Mouse (Mus musculus) thymus, postnatal 36 days (tissue): ENCODE measurements around the gene Pla2g2f.

ENCODE experiments used
- DNase-seq, 2 experiments: peaks; one replicate each; pipeline ENCODE4 v3.0.0; 2022; ENCODE audit warnings: mixed read lengths in 2 of 2

Gene Pla2g2f

GRCm38 (mm10) chr4:138714186-138714585, 43.2 kb downstream of the Pla2g2f start:
- no peak for DNase-seq

- no peak for DNase-seq
These were observed 44.8 kb downstream of the Pla2g2f start for GRCm38 (mm10) chr4:138712621-138713020.

- DNase-seq: no peak
These were observed 45.3 kb downstream of the Pla2g2f start for GRCm38 (mm10) chr4:138712096-138712495.

GRCm38 (mm10) chr4:138711051-138711820, 46.2 kb downstream of the Pla2g2f start:
- no peak for DNase-seq

GRCm38 (mm10) chr4:138710633-138711032, 46.8 kb downstream of the Pla2g2f start:
- no peak for DNase-seq

GRCm38 (mm10) chr4:138709944-138710343, 47.5 kb downstream of the Pla2g2f start:
- DNase-seq: no peak

GRCm38 (mm10) chr4:138709246-138709645, 48.2 kb downstream of the Pla2g2f start:
- no peak for DNase-seq

GRCm38 (mm10) chr4:138708636-138709035, 48.8 kb downstream of the Pla2g2f start:
- peak; percentile 72 to 77 for DNase-seq

- no peak for DNase-seq
These were observed 50.8 kb downstream of the Pla2g2f start for GRCm38 (mm10) chr4:138706620-138707019.

- DNase-seq: no peak
These were observed 53.3 kb downstream of the Pla2g2f start for GRCm38 (mm10) chr4:138704169-138704568.

- DNase-seq: no peak
These were observed 53.8 kb downstream of the Pla2g2f start for GRCm38 (mm10) chr4:138703591-138703990.

GRCm38 (mm10) chr4:138702528-138702927, 54.9 kb downstream of the Pla2g2f start:
- DNase-seq: no peak

GRCm38 (mm10) chr4:138702031-138702430, 55.4 kb downstream of the Pla2g2f start:
- DNase-seq: no peak

GRCm38 (mm10) chr4:138701111-138701510, 56.3 kb downstream of the Pla2g2f start:
- DNase-seq: no peak
